Mouse (Mus musculus) WW6 (cell line): ENCODE data around the gene Aspscr1.

Experiments used
- DNase-seq: peaks from one replicate; pipeline ENCODE4 v3.0.0-alpha.2; 2013; ENCODE audit warnings: low read depth, low spot score

Gene Aspscr1

DNA sequence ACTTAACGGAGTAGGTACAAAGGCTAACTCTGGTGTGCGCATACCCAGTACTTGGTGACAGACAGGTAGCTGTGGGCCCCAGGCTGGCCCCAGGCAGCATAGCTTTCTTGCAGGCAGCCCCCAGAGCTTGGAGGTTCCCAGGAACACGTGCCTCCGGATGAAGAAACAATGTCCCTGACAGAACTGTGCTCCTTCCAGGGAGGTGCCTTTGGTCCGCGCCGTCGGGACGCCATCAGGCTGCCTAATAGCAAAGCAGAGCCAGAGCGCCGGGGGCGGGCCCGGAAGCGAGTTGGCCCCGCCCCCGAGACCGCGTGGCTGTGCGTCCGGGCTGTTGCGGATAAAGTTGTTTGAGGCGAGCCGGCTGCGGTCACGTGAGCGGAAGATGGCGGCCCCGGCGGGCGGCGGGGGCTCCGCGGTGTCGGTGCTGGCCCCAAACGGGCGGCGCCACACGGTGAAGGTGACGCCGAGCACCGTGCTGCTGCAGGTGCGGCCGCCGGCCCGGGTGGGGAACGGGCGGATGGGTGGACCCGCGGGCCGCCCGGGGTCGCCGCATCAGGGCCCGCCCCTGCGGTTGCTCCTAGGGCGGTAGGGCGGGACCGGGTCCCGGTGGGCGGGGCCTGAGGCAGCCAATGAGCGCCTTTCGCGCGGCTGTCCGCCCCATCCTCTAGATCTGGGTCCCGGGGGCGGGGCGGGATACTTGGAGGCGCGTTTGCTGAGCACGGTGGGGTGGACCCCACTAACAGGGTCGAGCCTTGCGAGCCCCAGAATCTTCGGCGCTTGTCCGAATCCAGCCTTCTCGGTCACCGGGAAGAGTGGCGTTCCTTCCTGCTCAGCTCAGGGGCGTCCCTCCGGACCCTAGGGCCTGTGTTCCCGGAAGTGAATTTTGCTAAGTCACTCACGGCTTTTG, at the start of gene Aspscr1:
TSS of gene Aspscr1 (plus strand) at position 287 of the 907 bp plus-strand sequence.
- peak; percentile 92 for DNase-seq

GRCm38 (mm10) chr11:120623961-120624679, 48.7 kb upstream of the Aspscr1 start:
- DNase-seq = peak; percentile 70

- peak; percentile 73 for DNase-seq
These were observed 48.1 kb upstream of the Aspscr1 start for GRCm38 (mm10) chr11:120624680-120625111.

GRCm38 (mm10) chr11:120625152-120625775, 47.5 kb upstream of the Aspscr1 start, which contains the start of gene Sirt7:
TSS of gene Sirt7 (minus strand) at chr11:120625240.
- DNase-seq = no peak

GRCm38 (mm10) chr11:120626785-120627467, 45.8 kb upstream of the Aspscr1 start:
- DNase-seq = no peak

GRCm38 (mm10) chr11:120627468-120628300, 45.1 kb upstream of the Aspscr1 start:
- DNase-seq = no peak

- no peak for DNase-seq
These were observed 44.0 kb upstream of the Aspscr1 start for GRCm38 (mm10) chr11:120628601-120629340.

- no peak for DNase-seq
These were observed 43.4 kb upstream of the Aspscr1 start for GRCm38 (mm10) chr11:120629341-120629730.

DNA sequence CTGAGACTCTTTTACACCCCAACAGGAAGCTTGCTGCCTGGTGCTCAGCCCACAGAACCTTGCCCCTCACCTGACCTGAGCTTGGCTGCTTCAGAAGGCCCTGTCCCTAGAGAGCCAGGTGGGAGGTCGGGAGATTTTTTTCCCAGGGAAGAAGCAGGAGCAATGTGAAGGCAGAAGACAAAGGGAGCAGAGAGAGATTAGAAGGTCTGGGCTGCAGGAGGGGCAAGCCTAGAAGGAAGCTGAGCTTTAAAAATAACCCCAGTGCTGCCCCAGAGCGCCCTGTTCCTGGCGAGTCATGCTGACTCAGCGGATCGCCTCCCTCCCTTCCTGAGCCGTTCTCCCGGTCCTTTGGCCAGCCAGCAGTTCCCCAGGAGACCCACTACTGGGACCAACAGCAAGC, 42.9 kb upstream of the Aspscr1 start:
- no peak for DNase-seq

GRCm38 (mm10) chr11:120630401-120630871, 42.3 kb upstream of the Aspscr1 start:
- DNase-seq = no peak

DNA sequence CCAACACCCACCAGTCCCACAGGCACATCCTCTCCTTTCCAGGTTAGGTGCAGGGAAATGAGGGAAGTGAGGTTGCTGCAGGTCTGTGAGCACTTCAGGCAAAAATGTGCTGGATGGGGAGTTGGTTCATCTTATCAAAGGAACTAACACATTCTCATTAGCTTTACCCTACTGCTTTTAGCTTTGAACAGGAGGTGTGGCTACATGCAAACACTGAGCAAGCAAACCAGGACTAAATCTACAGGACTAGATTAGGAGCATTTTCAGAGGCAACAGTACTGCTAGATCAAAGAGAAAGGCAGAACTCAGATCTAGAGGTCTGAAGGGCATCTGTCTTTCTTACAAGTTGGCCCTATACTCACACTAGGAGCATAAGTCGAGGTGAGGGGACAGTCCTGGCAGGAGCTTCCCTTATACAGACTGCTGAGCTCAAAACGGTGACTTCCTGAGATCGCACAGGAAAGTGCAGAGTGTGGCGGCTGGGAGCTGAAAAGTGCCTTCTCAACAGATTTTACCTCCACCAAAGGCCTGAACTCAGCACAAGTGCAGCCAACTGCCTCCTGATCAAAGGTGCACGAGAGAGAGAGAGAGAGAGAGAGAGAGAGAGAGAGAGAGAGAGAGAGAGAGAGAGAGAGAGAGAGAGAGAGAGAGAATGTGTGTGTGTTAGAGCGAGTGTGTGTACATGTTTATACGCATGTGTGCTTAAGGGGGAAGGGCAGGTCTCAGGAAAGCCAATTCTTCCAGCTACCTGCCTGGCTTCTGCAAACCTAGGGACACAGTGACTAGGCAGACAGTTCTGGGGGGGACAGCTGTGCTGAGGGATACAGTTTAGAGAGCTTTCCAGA, 41.7 kb upstream of the Aspscr1 start:
- no peak for DNase-seq

- no peak for DNase-seq
These were observed 40.9 kb upstream of the Aspscr1 start for GRCm38 (mm10) chr11:120631726-120632448.

- DNase-seq = no peak
These were observed 39.9 kb upstream of the Aspscr1 start for GRCm38 (mm10) chr11:120632559-120633519.

DNA sequence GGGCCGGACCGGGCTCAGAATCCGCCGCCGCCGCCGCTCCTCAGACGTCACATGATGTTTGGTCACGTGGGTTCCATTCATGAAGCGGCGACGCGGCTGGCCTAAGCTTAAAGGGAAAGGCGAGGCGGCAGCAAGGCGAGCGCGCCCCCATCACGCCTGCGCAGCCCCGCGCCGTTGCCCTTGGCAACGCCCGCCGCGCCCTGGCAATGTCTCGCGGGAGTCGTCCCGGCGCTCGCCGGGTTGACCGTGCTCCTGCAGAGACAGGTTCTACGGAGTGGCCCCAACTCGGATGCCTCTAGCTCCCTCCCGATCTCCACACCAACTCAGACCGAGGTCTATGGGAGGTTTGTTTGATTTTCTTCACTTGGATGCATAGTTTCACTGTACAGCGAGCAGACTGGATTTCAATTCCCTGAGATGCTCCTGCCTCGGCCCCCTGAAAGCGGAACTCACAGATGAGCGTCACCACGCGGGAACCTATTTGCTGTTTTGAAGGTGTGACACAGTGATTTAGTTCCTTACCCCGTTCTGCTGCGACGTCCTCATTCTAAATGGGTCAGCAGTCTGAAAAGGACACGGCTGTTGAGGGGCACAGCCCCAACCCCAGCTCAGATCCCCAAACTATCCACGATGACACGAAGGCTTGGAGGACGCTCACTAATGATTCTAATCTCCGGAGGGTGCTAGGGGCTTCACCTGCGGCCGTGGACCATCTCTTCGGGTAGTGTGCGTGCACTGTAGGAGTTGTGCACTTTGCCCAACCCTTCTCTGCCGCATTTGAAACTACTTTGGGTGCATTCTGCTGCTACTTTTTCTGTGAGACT, 39.0 kb upstream of the Aspscr1 start, which contains the start of gene Mafg:
TSS of gene Mafg (minus strand) at position 81 of the 824 bp plus-strand sequence.
- peak; percentile 98 for DNase-seq

- DNase-seq = no peak
These were observed 38.0 kb upstream of the Aspscr1 start for GRCm38 (mm10) chr11:120634810-120635209.

DNA sequence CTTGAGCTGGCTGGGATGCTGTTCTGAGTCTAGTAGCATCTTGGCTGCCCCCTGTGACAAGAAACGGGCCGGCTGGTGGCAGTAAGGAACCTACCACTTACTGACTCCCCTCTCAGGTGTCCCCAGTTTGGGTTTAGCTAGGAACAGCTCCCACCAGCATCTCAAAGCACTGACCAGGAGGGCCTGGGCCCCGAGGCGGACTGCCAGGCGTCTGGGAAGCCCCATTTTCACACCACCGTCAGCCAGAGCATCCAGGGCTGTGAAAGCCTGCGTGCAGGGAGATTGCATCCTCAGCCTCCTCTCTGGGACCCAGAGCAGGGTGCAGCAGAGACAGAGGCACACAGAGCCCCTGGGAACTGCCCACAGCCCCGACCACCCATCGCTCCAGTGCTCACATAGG, 31.5 kb upstream of the Aspscr1 start:
- no peak for DNase-seq
